Mouse (Mus musculus) lung, embryonic 15.5 days (tissue): ENCODE data around the gene Lama2. TPM values are rescaled to one million over a fixed set of nuclear protein-coding genes. Genes with fewer than 3 reads are reported as not detected.
A peak's percentile ranks its signal among the peaks of the same experiment; 100 is the strongest.

Experiments
- ATAC-seq: fragments of 200-750 bp; cut with Nextera tagmentation; 2 replicates; pipeline ENCODE4 v1.8.0; 2017; ENCODE audit warnings: moderate number of reproducible peaks, borderline replicate concordance; ENCODE audit not compliant: low FRiP score, low TSS enrichment; ENCODE audit errors: extremely low read depth
- H3K27ac ChIP-seq: fragments of 300-500 bp; sonication (generic); 2 replicates; pipeline ENCODE4 v1.5.1; 2015; ENCODE audit warnings: moderate library complexity, mild to moderate bottlenecking, inconsistent platforms
- H3K27me3 ChIP-seq: fragments of 300-500 bp; sonication (generic); 2 replicates; pipeline ENCODE4 v1.6.1; 2015; ENCODE audit warnings: inconsistent platforms
- H3K36me3 ChIP-seq: fragments of 300-500 bp; sonication (generic); 2 replicates; pipeline ENCODE4 v1.6.1; 2015; ENCODE audit warnings: inconsistent platforms
- H3K4me1 ChIP-seq: fragments of 300-500 bp; sonication (generic); 2 replicates; pipeline ENCODE4 v1.6.1; 2015; ENCODE audit warnings: inconsistent platforms
- H3K4me2 ChIP-seq: fragments of 300-500 bp; sonication (generic); 2 replicates; pipeline ENCODE4 v1.6.1; 2015; ENCODE audit warnings: inconsistent platforms, mild to moderate bottlenecking, moderate library complexity
- H3K4me3 ChIP-seq: fragments of 300-500 bp; sonication (generic); 2 replicates; pipeline ENCODE4 v1.5.1; 2015; ENCODE audit warnings: mild to moderate bottlenecking, inconsistent platforms
- H3K9ac ChIP-seq: fragments of 300-500 bp; sonication (generic); 2 replicates; pipeline ENCODE4 v1.6.1; 2015; ENCODE audit warnings: inconsistent platforms
- H3K9me3 ChIP-seq: fragments of 300-500 bp; sonication (generic); 2 replicates; pipeline ENCODE4 v1.6.1; 2016; ENCODE audit warnings: inconsistent platforms
- WGBS: fragments of 180-500 bp; shearing (Covaris S2); methylation state at CpG from one replicate; pipeline ENCODE4 v1.1.7; 2015; 5-methylcytosine and 5-hydroxymethylcytosine counted together
- polyA plus RNA-seq: library from polyadenylated mRNA; unstranded; fragments of >200 nt; fragmentation: Nextera tagmentation; extraction: Ambion mirVana; gene quantifications from 2 replicates; pipeline ENCODE4 v1.2.1, GENCODE M21; 2015

The Lama2 gene
- polyA plus RNA-seq, 1 experiment from 2014 or later: 13.4 TPM

DNA sequence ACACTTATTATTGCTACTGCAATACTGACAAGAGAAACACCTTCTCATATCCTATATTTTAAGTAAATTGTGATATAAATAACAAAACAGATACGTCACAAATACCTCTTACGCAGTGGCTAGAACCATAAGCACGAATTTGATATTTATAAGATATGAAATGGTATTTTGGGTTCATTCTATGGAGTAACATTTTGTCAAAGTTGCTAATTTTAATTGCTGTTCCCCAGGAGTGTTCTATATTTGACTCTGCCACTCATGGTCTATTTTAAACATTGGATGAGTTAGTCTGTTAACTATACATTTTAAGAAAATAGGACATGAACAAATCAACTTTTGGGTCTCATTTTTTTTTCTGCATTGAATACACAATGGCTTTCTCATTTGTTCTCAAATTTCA lies 469.3 kb downstream of the Lama2 start:
- H3K4me2 ChIP-seq: no peak overlapping the region
- H3K27me3 ChIP-seq: no peaks in the 10 kb centered on the region
- no peak for ATAC-seq
- no peaks in the 10 kb centered on the region for H3K9me3 ChIP-seq
- H3K4me1 ChIP-seq: no peaks in the 10 kb centered on the region
- no peak overlapping the region for H3K4me3 ChIP-seq
- no peak overlapping the region for H3K9ac ChIP-seq
- 88% methylated on average over 3 of the region's 3 CpGs for whole genome bisulfite sequencing
- H3K36me3 ChIP-seq: no peaks in the 10 kb centered on the region
- H3K27ac ChIP-seq: no peak overlapping the region

GRCm38 (mm10) chr10:27140422-27140821 lies 479.1 kb downstream of the Lama2 start:
- 10% methylated on average over 3 of the region's 3 CpGs for WGBS
- Histone ChIP-seq H3K27ac (no peak overlapping the region), H3K27me3 (no peaks in the 10 kb centered on the region), H3K4me1 (0 out of 2 replicates have a peak, but pooled peaks cover 4% of the 10 kb centered on the region), H3K4me2 (no peak overlapping the region), H3K36me3 (no peaks in the 10 kb centered on the region), H3K4me3 (no peak overlapping the region), H3K9me3 (no peaks in the 10 kb centered on the region), H3K9ac (no peak overlapping the region)
- peak; percentile 59; the same call in 1 of the 2 replicates for ATAC-seq

GRCm38 (mm10) chr10:27135768-27136167 lies 483.8 kb downstream of the Lama2 start:
- Histone ChIP-seq H3K27me3 (no peaks in the 10 kb centered on the region), H3K9ac (no peak overlapping the region), H3K4me1 (peaks cover 12% of the 10 kb centered on the region; the same call in 1 of the 2 replicates), H3K27ac (no peak overlapping the region), H3K9me3 (no peaks in the 10 kb centered on the region), H3K4me2 (no peak overlapping the region), H3K36me3 (no peaks in the 10 kb centered on the region), H3K4me3 (no peak overlapping the region)
- WGBS: 85% methylated on average over 1 of the region's 1 CpGs
- ATAC-seq: no peak

- no peaks in the 10 kb centered on the region for H3K36me3 ChIP-seq
- WGBS: 3% methylated on average over 1 of the region's 1 CpGs
- no peaks in the 10 kb centered on the region for H3K27me3 ChIP-seq
- H3K9ac ChIP-seq: no peak overlapping the region
- H3K4me1 ChIP-seq: peaks cover 8% of the 10 kb centered on the region; the same call in 1 of the 2 replicates
- H3K4me3 ChIP-seq: no peak overlapping the region
- 0 out of 2 replicates have a peak overlapping the region, but pooled peaks have one; percentile 4 for H3K4me2 ChIP-seq
- no peak overlapping the region for H3K27ac ChIP-seq
- peak; percentile 39; the same call in 1 of the 2 replicates for ATAC-seq
- no peaks in the 10 kb centered on the region for H3K9me3 ChIP-seq
Measured at GRCm38 (mm10) chr10:27133135-27133534, 486.4 kb downstream of the Lama2 start.

DNA sequence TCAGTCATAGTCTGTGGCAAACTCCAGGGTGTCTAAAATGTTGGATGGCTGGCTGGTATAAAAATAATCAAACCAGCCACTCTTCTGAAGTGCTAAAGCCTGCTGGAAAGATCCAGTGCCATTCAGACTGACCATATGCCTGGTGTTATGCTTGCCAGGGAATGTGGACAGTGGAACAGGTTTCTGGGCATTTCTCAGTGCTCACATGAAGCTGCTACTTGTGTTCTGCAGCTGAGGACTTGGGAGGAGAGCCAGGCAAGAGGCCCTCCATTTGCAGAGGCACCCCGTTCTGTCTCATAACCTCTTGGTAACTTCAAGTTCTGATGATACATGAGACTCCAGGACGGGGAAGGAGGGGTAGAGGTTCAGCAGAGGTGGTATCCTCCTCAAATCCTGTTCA lies 492.1 kb downstream of the Lama2 start:
- no peak overlapping the region for H3K27ac ChIP-seq
- H3K9me3 ChIP-seq: no peaks in the 10 kb centered on the region
- ATAC-seq: no peak
- WGBS: 47% methylated on average over 2 of the region's 2 CpGs
- no peaks in the 10 kb centered on the region for H3K4me1 ChIP-seq
- H3K36me3 ChIP-seq: no peaks in the 10 kb centered on the region
- H3K4me2 ChIP-seq: no peak overlapping the region
- H3K27me3 ChIP-seq: no peaks in the 10 kb centered on the region
- no peak overlapping the region for H3K4me3 ChIP-seq
- no peak overlapping the region for H3K9ac ChIP-seq

DNA sequence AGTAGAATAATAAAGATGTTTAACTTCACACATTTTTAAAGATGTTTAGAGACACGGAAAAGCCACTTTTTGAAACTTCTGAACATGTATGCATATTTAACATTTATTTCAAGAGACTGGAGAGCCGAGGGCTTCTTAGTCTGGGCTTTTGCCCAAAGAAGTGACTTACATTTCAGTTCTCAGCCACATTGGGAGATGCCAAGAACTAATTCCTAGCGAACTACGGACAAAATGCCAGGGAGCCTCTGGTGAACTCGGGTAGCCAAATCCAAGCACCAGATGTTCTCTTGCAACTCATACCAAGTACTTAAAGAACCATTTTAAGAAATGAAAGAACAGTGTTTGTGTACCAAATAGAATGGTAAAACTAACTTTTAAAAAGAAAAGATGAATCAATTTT lies 495.8 kb downstream of the Lama2 start:
- Histone ChIP-seq H3K4me3 (no peak overlapping the region), H3K27me3 (no peaks in the 10 kb centered on the region), H3K4me2 (no peak overlapping the region), H3K27ac (no peak overlapping the region), H3K36me3 (no peaks in the 10 kb centered on the region), H3K9me3 (no peaks in the 10 kb centered on the region), H3K4me1 (no peaks in the 10 kb centered on the region), H3K9ac (no peak overlapping the region)
- 52% methylated on average over 5 of the region's 5 CpGs for WGBS
- ATAC-seq: no peak

- Histone ChIP-seq H3K4me2 (no peak overlapping the region), H3K4me1 (no peaks in the 10 kb centered on the region), H3K36me3 (no peaks in the 10 kb centered on the region), H3K4me3 (no peak overlapping the region), H3K27me3 (no peaks in the 10 kb centered on the region), H3K9me3 (no peaks in the 10 kb centered on the region), H3K27ac (no peak overlapping the region), H3K9ac (no peak overlapping the region)
- WGBS: 86% methylated on average over 3 of the region's 3 CpGs
- ATAC-seq: no peak
Measured at GRCm38 (mm10) chr10:27117815-27118214, 501.7 kb downstream of the Lama2 start.

DNA sequence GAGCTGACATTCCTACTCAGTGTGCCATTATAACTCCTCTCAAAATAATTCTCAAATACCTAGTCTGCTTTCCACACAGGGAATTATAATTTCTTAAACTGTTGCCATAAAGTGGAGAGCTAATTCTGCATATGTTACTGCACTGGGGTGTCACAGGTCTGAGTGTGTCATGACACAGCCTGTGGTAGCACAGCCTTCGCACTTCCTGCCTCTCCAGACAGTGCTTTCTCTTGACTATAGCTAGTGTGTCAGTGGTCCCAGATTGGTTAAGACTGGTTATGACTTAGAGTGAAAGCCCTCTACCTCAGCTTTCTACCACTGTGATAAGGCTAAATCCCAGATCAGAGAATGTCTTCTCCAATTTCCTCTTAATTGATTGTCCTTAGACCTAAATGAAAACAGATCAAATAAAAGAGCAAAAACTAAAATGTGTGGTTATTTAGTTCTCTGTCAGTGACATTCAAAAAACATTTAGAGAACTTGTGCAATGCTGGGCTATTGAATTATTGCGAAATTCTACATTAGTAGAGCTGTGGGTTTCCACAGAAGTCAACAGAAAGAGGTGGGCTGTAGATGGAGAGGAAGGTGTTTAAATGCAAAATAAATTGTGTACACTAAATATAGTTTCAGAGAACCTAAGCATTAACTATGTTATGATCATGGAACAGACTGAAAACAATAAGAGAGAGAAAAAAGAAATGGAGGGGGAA lies 502.5 kb downstream of the Lama2 start:
- no peaks in the 10 kb centered on the region for H3K36me3 ChIP-seq
- no peak overlapping the region for H3K27ac ChIP-seq
- no peaks in the 10 kb centered on the region for H3K27me3 ChIP-seq
- H3K9me3 ChIP-seq: no peaks in the 10 kb centered on the region
- H3K4me2 ChIP-seq: no peak overlapping the region
- no peaks in the 10 kb centered on the region for H3K4me1 ChIP-seq
- H3K9ac ChIP-seq: no peak overlapping the region
- no peak for ATAC-seq
- no peak overlapping the region for H3K4me3 ChIP-seq
- 83% methylated on average over 2 of the region's 2 CpGs for WGBS

DNA sequence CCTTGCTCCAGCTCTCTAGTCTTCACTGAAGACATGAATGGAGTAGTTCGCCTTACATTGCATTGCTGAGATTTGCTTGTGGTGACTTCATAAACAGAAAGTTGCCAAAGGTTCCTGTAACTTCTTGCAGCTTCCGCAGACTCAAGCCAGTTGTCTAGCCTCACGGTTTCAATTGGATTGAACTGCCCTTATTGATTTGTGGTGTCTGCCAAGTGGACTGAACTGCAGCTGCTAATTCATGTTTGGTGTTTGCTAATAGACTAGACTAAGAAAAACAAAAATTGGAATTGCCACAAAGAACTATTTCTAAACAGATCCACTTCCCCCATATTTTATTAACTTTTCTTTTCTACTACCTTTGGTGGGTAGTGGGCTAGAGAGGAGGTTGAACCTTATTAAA lies 505.4 kb downstream of the Lama2 start:
- Histone ChIP-seq H3K36me3 (no peaks in the 10 kb centered on the region), H3K4me3 (no peak overlapping the region), H3K4me2 (no peak overlapping the region), H3K27me3 (no peaks in the 10 kb centered on the region), H3K9me3 (no peaks in the 10 kb centered on the region), H3K4me1 (no peaks in the 10 kb centered on the region), H3K9ac (no peak overlapping the region), H3K27ac (no peak overlapping the region)
- WGBS: 91% methylated on average over 3 of the region's 3 CpGs
- ATAC-seq: no peak

DNA sequence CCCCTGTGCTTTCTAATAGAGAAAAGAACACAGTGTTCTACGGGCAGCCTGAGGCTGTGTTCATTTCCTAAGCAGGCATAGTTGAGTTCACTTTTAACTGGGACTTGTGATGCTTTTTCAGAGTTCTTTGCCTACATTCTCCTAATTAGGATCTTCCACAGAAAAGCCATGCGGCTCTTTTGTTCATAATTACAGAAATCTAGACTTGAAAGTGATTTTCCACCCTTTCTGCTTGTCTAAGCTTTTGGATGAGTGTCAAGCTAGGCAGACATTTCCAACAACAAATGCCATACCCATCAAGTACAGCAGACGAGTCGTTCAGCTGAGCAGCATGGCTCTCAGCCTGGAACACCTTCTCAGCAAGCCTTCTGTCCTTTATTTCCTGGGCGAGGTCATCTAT lies 515.7 kb downstream of the Lama2 start:
- no peaks in the 10 kb centered on the region for H3K9me3 ChIP-seq
- H3K27me3 ChIP-seq: no peaks in the 10 kb centered on the region
- H3K27ac ChIP-seq: no peak overlapping the region
- H3K4me1 ChIP-seq: no peaks in the 10 kb centered on the region
- no peak overlapping the region for H3K4me2 ChIP-seq
- H3K4me3 ChIP-seq: no peak overlapping the region
- no peak overlapping the region for H3K9ac ChIP-seq
- ATAC-seq: no peak
- no peaks in the 10 kb centered on the region for H3K36me3 ChIP-seq
- 71% methylated on average over 5 of the region's 5 CpGs for WGBS

DNA sequence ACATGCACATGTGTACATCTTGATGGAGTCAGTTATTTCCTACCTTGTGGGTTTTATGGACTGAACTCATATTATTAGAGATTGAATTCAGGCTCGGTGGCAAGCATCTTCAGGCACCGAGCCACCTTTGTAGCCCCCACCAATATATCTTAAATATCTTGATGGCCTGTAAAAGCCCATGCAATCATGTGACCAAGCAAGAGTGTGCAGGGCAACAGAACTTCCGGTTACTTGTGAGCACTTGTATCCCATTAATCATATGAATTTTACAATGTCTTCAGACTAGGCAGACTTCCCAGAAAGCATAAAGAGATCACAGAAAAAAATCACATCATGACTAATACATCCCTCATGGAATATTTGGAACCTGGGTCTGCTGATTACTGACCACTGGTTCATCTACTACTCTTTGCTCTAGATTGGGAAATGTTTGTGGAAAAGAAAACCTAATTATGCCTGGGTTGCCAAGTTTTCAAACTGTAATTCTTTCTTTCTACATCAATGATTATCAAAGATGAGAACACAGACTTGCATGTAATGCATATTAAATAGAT lies 517.7 kb downstream of the Lama2 start:
- Histone ChIP-seq H3K9ac (no peak overlapping the region), H3K36me3 (no peaks in the 10 kb centered on the region), H3K4me2 (no peak overlapping the region), H3K27ac (no peak overlapping the region), H3K4me1 (no peaks in the 10 kb centered on the region), H3K4me3 (no peak overlapping the region), H3K9me3 (no peaks in the 10 kb centered on the region), H3K27me3 (no peaks in the 10 kb centered on the region)
- ATAC-seq: no peak
- WGBS: 63% methylated on average over 3 of the region's 3 CpGs

DNA sequence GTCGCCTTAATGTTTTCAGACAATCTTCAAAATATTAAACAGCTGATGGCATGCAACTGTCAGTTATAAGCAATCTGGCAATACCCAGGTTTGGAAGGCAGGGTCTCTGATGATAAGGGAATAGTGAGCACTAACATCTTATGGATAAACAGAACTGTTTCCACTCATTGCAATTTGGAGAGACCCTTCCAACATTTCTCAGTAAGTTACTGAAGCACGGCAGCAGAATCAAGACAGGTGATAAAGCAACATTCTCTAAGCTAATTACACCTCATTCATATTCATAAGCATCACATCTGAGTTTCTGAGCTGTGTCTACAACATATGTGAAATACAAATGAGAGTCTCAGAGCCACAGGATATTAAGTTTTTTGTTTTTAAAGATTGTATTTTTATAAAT lies 542.4 kb downstream of the Lama2 start:
- H3K4me3 ChIP-seq: no peak overlapping the region
- no peak for ATAC-seq
- WGBS: 86% methylated on average over 2 of the region's 2 CpGs
- no peaks in the 10 kb centered on the region for H3K9me3 ChIP-seq
- no peak overlapping the region for H3K4me2 ChIP-seq
- H3K27ac ChIP-seq: no peak overlapping the region
- no peaks in the 10 kb centered on the region for H3K36me3 ChIP-seq
- no peaks in the 10 kb centered on the region for H3K27me3 ChIP-seq
- no peak overlapping the region for H3K9ac ChIP-seq
- H3K4me1 ChIP-seq: no peaks in the 10 kb centered on the region
